Mouse (Mus musculus) heart, postnatal 4 days (tissue): ENCODE results near the gene Fbxo36. TPM values are rescaled to one million over a fixed set of nuclear protein-coding genes. Genes with fewer than 3 reads are reported as not detected.

Experiments
- DNase-seq: peaks from one replicate; pipeline ENCODE4 v3.0.0; 2021
- total RNA-seq, 2 experiments: library from RNA; stranded (reverse); gene quantifications; 2 replicates each; pipeline ENCODE4 v1.2.3; 2021

Fbxo36 gene
- total RNA-seq, 2 experiments from 2014 or later: 1.4 to 2.4 TPM

- no peak for DNase-seq
Observed at GRCm38 (mm10) chr1:84859597-84859996, 20.0 kb downstream of the Fbxo36 start.

GRCm38 (mm10) chr1:84860360-84861254 lies 21.0 kb downstream of the Fbxo36 start:
- DNase-seq: no peak

GRCm38 (mm10) chr1:84861255-84861630 lies 21.6 kb downstream of the Fbxo36 start:
- no peak for DNase-seq

- DNase-seq: no peak
Observed at GRCm38 (mm10) chr1:84864645-84865044, 25.0 kb downstream of the Fbxo36 start.

GRCm38 (mm10) chr1:84866231-84866630 lies 26.6 kb downstream of the Fbxo36 start:
- DNase-seq: no peak

- DNase-seq: no peak
Observed at GRCm38 (mm10) chr1:84866706-84867230, 27.1 kb downstream of the Fbxo36 start.

GRCm38 (mm10) chr1:84868311-84868710 lies 28.7 kb downstream of the Fbxo36 start:
- DNase-seq: no peak

GRCm38 (mm10) chr1:84868841-84869240 lies 29.2 kb downstream of the Fbxo36 start:
- DNase-seq: no peak

- no peak for DNase-seq
Observed at GRCm38 (mm10) chr1:84869498-84869897, 29.9 kb downstream of the Fbxo36 start.

GRCm38 (mm10) chr1:84871131-84871530 lies 31.5 kb downstream of the Fbxo36 start:
- no peak for DNase-seq

- DNase-seq: no peak
Observed at GRCm38 (mm10) chr1:84872105-84872504, 32.5 kb downstream of the Fbxo36 start.

- DNase-seq: no peak
Observed at GRCm38 (mm10) chr1:84872939-84873338, 33.3 kb downstream of the Fbxo36 start.

- DNase-seq: no peak
Observed at GRCm38 (mm10) chr1:84877590-84877989, 37.9 kb downstream of the Fbxo36 start.

GRCm38 (mm10) chr1:84879571-84880120 lies 40.0 kb downstream of the Fbxo36 start:
- no peak for DNase-seq

GRCm38 (mm10) chr1:84881248-84882065 lies 41.8 kb downstream of the Fbxo36 start:
- DNase-seq: no peak

- DNase-seq: no peak
Observed at GRCm38 (mm10) chr1:84882066-84882532, 42.5 kb downstream of the Fbxo36 start.

- DNase-seq: no peak
Observed at GRCm38 (mm10) chr1:84882937-84883336, 43.3 kb downstream of the Fbxo36 start.

- no peak for DNase-seq
Observed at GRCm38 (mm10) chr1:84883889-84884288, 44.2 kb downstream of the Fbxo36 start.

- no peak for DNase-seq
Observed at GRCm38 (mm10) chr1:84885174-84885573, 45.5 kb downstream of the Fbxo36 start.

- no peak for DNase-seq
Observed at GRCm38 (mm10) chr1:84885921-84886320, 46.3 kb downstream of the Fbxo36 start.

- no peak for DNase-seq
Observed at GRCm38 (mm10) chr1:84889330-84890004, 49.8 kb downstream of the Fbxo36 start.

- no peak for DNase-seq
Observed at GRCm38 (mm10) chr1:84890005-84890393, 50.4 kb downstream of the Fbxo36 start.
